Mouse (Mus musculus) mesoderm, embryonic 11.5 days (tissue): ENCODE results near the gene B130006D01Rik.
A peak's percentile ranks its signal among the peaks of the same experiment; 100 is the strongest.

ENCODE experiments used
- DNase-seq: peaks from one replicate; pipeline ENCODE4 v3.0.0-alpha.2; 2012; ENCODE audit warnings: low read depth, low spot score

B130006D01Rik gene

DNA sequence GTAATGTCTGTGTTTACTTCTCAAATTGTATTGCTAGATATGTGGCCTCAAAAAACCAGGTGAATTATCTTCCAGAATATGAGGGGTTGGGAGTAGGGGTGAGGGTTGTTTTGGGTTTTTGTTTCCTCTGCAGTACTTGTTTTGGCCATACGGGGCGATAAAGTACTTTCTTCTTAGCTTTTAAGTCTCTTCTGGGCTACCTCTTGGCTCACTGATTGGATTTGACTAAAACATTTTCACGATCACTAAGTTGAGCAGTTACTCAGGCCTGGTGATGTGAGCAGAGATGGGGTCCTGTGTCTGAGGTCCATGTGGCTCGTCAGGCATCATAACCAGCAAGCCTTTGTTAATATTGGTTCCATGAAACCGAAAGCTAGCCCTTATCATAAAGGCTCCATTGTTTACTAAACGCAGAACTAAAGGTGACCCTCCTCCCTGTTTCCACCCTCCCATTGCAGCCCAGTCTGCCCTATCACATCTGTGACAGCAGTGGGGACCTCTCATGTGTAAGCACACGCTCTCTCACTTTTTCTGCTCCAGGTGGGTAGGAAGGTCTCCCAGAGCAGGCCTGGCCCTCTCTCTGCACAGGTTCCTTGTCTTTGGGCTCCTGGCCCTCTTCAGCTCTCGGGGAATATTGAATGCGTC, 47.5 kb downstream of the B130006D01Rik start:
- peak; percentile 39 for DNase-seq

DNA sequence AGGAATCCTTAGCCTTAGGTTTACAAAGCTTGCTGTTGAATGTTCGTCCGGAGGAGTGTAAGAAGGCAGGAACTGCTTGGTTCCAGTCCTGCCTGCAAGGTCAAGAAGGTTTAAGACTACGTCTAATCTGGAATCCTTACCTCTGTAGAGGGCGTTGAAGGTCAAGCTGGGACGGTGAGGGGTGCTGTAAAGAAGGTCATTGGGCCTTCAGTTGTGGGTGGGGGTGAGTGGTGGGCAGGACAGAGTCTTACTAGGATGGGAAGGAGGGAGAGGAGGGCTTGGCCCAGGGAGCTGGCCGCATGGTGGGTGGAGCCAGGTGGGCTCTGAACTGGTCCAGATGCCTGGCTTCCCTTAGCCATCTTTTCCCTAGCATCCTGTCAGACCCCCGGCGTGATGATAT, 48.3 kb downstream of the B130006D01Rik start:
- no peak for DNase-seq

DNA sequence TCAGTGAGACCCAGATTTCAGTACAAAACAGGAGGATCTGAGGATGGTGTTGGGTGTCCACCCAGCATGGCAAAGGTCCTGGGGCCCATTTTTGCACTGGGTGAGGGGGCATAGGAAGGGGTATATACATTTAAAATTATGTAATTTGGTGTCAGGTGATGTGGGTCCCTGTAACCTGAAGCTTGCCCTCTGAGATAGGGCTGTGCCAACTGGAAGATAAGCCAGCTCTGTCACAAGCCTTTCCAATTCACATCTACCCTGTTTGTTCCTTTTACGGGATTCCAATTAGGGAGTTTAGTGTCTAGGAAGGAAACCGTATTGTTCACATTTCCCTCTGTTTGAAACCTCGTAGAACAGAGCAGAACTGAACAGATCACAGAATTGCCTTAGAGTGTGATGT, 49.9 kb downstream of the B130006D01Rik start:
- DNase-seq, result no peak
